Comparison of ENCODE assay signal across 25 mouse cellular contexts in genomic region chrX:157671820-157672219, GRCm38 (mm10). TPM values are rescaled to one million over a fixed set of nuclear protein-coding genes. Genes with fewer than 3 reads are reported as not detected.
A peak's percentile ranks its signal among the peaks of the same experiment; 100 is the strongest.
DNase-seq lines count a peak whose midpoint lies in the region; ATAC-seq and TF ChIP-seq lines count a peak whose summit lies in the region.
"Had no signal": no experiment of that assay in that cellular context is flagged by ENCODE, and none has a peak within 500 bp of the region (broad histone marks: within the 10 kb centered on the region; RNA-seq: fewer than 3 reads in every experiment).

No protein-coding gene starts in this region.

- intact Hi-C loops in heart, adult 2 months (cut with DNase I) = no loop called here

- no peak overlapping the region for H3K27ac ChIP-seq in heart, adult 2 months
- no peak overlapping the region for H3K27ac ChIP-seq in lung, embryonic 14.5 days (ENCODE audit: low read depth)
- H3K27ac ChIP-seq in kidney, embryonic 14.5 days (ENCODE audit: low read depth, low read length) = no peak overlapping the region
- H3K27ac ChIP-seq in kidney, embryonic 16.5 days (ENCODE audit: low read length) = no peak overlapping the region
- H3K27ac ChIP-seq: embryonic facial prominence, embryonic 12.5 days; heart, embryonic 10.5 days; hindbrain, embryonic 14.5 days; limb, embryonic 12.5 days; liver, embryonic 13.5 days; macrophage had no signal

- no peak overlapping the region for H3K9ac ChIP-seq in heart, adult 2 months (ENCODE audit: low read depth, low read length)
- no peak overlapping the region for H3K9ac ChIP-seq in lung, embryonic 14.5 days
- no peak overlapping the region for H3K9ac ChIP-seq in kidney, embryonic 14.5 days (ENCODE audit: low read depth, low read length)
- no peak overlapping the region for H3K9ac ChIP-seq in kidney, embryonic 16.5 days (replicated peaks; ENCODE audit: low read length)
- H3K9ac ChIP-seq: embryonic facial prominence, embryonic 12.5 days; forebrain, postnatal 0 days; hindbrain, embryonic 14.5 days; limb, embryonic 12.5 days; liver, embryonic 13.5 days had no signal

- no peak for ATAC-seq in lung, embryonic 14.5 days (ENCODE audit: insufficient read depth)
- no peak for ATAC-seq in kidney, embryonic 14.5 days (ENCODE audit: low FRiP score, low TSS enrichment)
- no peak for ATAC-seq in kidney, embryonic 16.5 days (ENCODE audit: low FRiP score, low TSS enrichment)
- ATAC-seq: activated CD4-positive, CD25-positive, alpha-beta regulatory T cell, adult 4 months; forebrain, postnatal 0 days; midbrain, embryonic 16.5 days had no signal

- no peaks in the 10 kb centered on the region for H3K27me3 ChIP-seq in heart, adult 2 months (ENCODE audit: control insufficient read depth, insufficient read depth, low read length)
- H3K27me3 ChIP-seq in lung, embryonic 14.5 days (ENCODE audit: insufficient read depth, low read length) = no peaks in the 10 kb centered on the region
- no peaks in the 10 kb centered on the region for H3K27me3 ChIP-seq in E14TG2a.4 (ENCODE audit: insufficient read depth, low read length)
- H3K27me3 ChIP-seq in kidney, embryonic 14.5 days (ENCODE audit: control insufficient read depth, insufficient read depth, low read length) = no peaks in the 10 kb centered on the region
- no peaks in the 10 kb centered on the region for H3K27me3 ChIP-seq in kidney, embryonic 16.5 days (ENCODE audit: insufficient read depth, low read length)
- H3K27me3 ChIP-seq: embryonic facial prominence, embryonic 12.5 days; liver, embryonic 13.5 days had no signal

- no peaks in the 10 kb centered on the region for H3K9me3 ChIP-seq in lung, embryonic 14.5 days (ENCODE audit: low read depth, low read length)
- H3K9me3 ChIP-seq in E14TG2a.4 (ENCODE audit: low read length) = no peaks in the 10 kb centered on the region
- H3K9me3 ChIP-seq in kidney, embryonic 14.5 days (ENCODE audit: control insufficient read depth, low read length) = no peaks in the 10 kb centered on the region
- H3K9me3 ChIP-seq in kidney, embryonic 16.5 days (ENCODE audit: low read length) = no peaks in the 10 kb centered on the region
- H3K9me3 ChIP-seq: embryonic facial prominence, embryonic 12.5 days; heart, embryonic 10.5 days; limb, embryonic 12.5 days; liver, embryonic 13.5 days had no signal

- no peaks in the 10 kb centered on the region for H3K4me1 ChIP-seq in heart, adult 2 months (ENCODE audit: control insufficient read depth, insufficient read depth, low read length)
- no peaks in the 10 kb centered on the region for H3K4me1 ChIP-seq in lung, embryonic 14.5 days (ENCODE audit: insufficient read depth)
- no peaks in the 10 kb centered on the region for H3K4me1 ChIP-seq in E14TG2a.4 (replicated peaks; ENCODE audit: low read depth, low read length)
- H3K4me1 ChIP-seq in kidney, embryonic 14.5 days (ENCODE audit: control insufficient read depth, insufficient read depth, low read length) = no peaks in the 10 kb centered on the region
- H3K4me1 ChIP-seq in kidney, embryonic 16.5 days (ENCODE audit: insufficient read depth, low read length) = no peaks in the 10 kb centered on the region
- H3K4me1 ChIP-seq: embryonic facial prominence, embryonic 12.5 days; heart, embryonic 10.5 days; limb, embryonic 12.5 days; liver, embryonic 13.5 days had no signal

- no peaks in the 10 kb centered on the region for H3K36me3 ChIP-seq in heart, adult 2 months (ENCODE audit: control insufficient read depth, insufficient read depth, low read length)
- no peaks in the 10 kb centered on the region for H3K36me3 ChIP-seq in lung, embryonic 14.5 days (ENCODE audit: insufficient read depth)
- H3K36me3 ChIP-seq in E14TG2a.4 (ENCODE audit: insufficient read depth, low read length) = no peaks in the 10 kb centered on the region
- H3K36me3 ChIP-seq in kidney, embryonic 14.5 days (ENCODE audit: control insufficient read depth, insufficient read depth, low read length) = no peaks in the 10 kb centered on the region
- no peaks in the 10 kb centered on the region for H3K36me3 ChIP-seq in kidney, embryonic 16.5 days (ENCODE audit: insufficient read depth, low read length)
- H3K36me3 ChIP-seq: embryonic facial prominence, embryonic 12.5 days; heart, embryonic 10.5 days; limb, embryonic 12.5 days; liver, embryonic 13.5 days had no signal

- WGBS in heart, adult 2 months = 71% methylated on average over 2 of the region's 2 CpGs
- whole genome bisulfite sequencing in lung, embryonic 14.5 days = 83% methylated on average over 2 of the region's 2 CpGs
- 80% methylated on average over 2 of the region's 2 CpGs for WGBS in kidney, embryonic 14.5 days
- WGBS in kidney, embryonic 16.5 days = 73% methylated on average over 2 of the region's 2 CpGs

- peak; percentile 49 for TF ChIP-seq CTCF in heart, adult 2 months (IDR thresholded peaks at IDR 0.05)
- peak; percentile 26; the same call in 1 of the 2 replicates for TF ChIP-seq CTCF in lung, embryonic 14.5 days (IDR thresholded peaks at IDR 0.05; ENCODE audit: low read depth)
- peak; percentile 39 for TF ChIP-seq CTCF in E14TG2a.4 (conservative IDR thresholded peaks at IDR 0.05; ENCODE audit: low read length)

- no peak for DNase-seq in heart, adult 2 months
- DNase-seq in heart, adult 8-10 months (ENCODE audit: low spot score) = no peak
- DNase-seq in lung, embryonic 14.5 days = no peak
- DNase-seq in lung, postnatal 10 days = no peak
- DNase-seq in ZHBTc4 (ENCODE audit: low read depth, low spot score) = peak; percentile 10
- DNase-seq: adrenal gland, adult 8-10 months; cerebellum, adult 18-20 months; cerebellum, postnatal 25 days; forebrain, postnatal 0 days; heart, postnatal 4 days; kidney, adult 11 months; kidney, postnatal 10 days; liver, embryonic 13.5 days had no signal

- TF ChIP-seq POLR2A in heart, adult 2 months (IDR thresholded peaks at IDR 0.05; ENCODE audit: insufficient read depth, low read depth, low read length) = no peak

- TF ChIP-seq EP300 in heart, adult 2 months (IDR thresholded peaks at IDR 0.05; ENCODE audit: insufficient read depth, low read depth, low read length) = no peak

- H3K4me2 ChIP-seq in lung, embryonic 14.5 days = no peak overlapping the region
- H3K4me2 ChIP-seq in kidney, embryonic 14.5 days (replicated peaks; ENCODE audit: low read depth, low read length) = no peak overlapping the region
- no peak overlapping the region for H3K4me2 ChIP-seq in kidney, embryonic 16.5 days (replicated peaks; ENCODE audit: low read depth, low read length)
- H3K4me2 ChIP-seq: embryonic facial prominence, embryonic 12.5 days; hindbrain, embryonic 14.5 days; limb, embryonic 12.5 days; liver, embryonic 13.5 days had no signal

- H3K79me2 ChIP-seq in heart, adult 2 months (replicated peaks; ENCODE audit: control insufficient read depth, insufficient read depth, low read length) = no peaks in the 10 kb centered on the region

- no peak overlapping the region for H3K4me3 ChIP-seq in heart, adult 2 months
- H3K4me3 ChIP-seq in lung, embryonic 14.5 days (ENCODE audit: low read depth, low read length) = no peak overlapping the region
- H3K4me3 ChIP-seq in E14TG2a.4 (replicated peaks; ENCODE audit: low read length) = no peak overlapping the region
- H3K4me3 ChIP-seq in kidney, embryonic 14.5 days (ENCODE audit: low read length) = no peak overlapping the region
- no peak overlapping the region for H3K4me3 ChIP-seq in kidney, embryonic 16.5 days (ENCODE audit: low read length)
- H3K4me3 ChIP-seq: embryonic facial prominence, embryonic 12.5 days; heart, embryonic 10.5 days; limb, embryonic 12.5 days; liver, embryonic 13.5 days had no signal

RNA-seq across cellular contexts. Expression of gene Smpx, which starts 26.9 kb away (rescaled TPM):
- total RNA-seq in heart, adult 2 months (2021) = 100 to 1,000 TPM; 347 to 358 TPM
- polyA plus RNA-seq in heart, adult 2 months (2012; rRNA removed) = 194 and 339 TPM in 2 replicates
- 100 to 1,000 TPM; 403 to 509 (median 425) TPM for total RNA-seq in heart, adult 8-10 months (2022)
- 33.0 and 35.3 TPM in 2 replicates for polyA plus RNA-seq in lung, embryonic 14.5 days (2014; fragmentation: Nextera tagmentation; extraction: Ambion mirVana)
- 1.2 and 2.4 TPM in 2 replicates for polyA plus RNA-seq in kidney, embryonic 14.5 days (2014; fragmentation: Nextera tagmentation; extraction: Ambion mirVana)
- polyA plus RNA-seq in kidney, embryonic 16.5 days (2015; fragmentation: Nextera tagmentation; extraction: Ambion mirVana) = 5.9 and 7.6 TPM in 2 replicates
- total RNA-seq: forebrain, postnatal 0 days; left cerebral cortex, postnatal 10 days had no signal
- polyA plus RNA-seq: activated CD4-positive, CD25-positive, alpha-beta regulatory T cell, adult 4 months; forebrain, embryonic 11.5 days; forebrain, postnatal 0 days; hindbrain, embryonic 14.5 days; macrophage; midbrain, embryonic 16.5 days had no signal
